Mouse (Mus musculus) olfactory bulb, adult 2 months (tissue): Measurements from ENCODE around the gene Ccdc158. TPM values are rescaled to one million over a fixed set of nuclear protein-coding genes. Genes with fewer than 3 reads are reported as not detected.

ENCODE experiments used
- H3K27ac ChIP-seq: fragments of 200-500 bp; 2 replicates; pipeline ENCODE4 v1.5.1; 2012; ENCODE audit warnings: low read depth, low read length; ENCODE audit not compliant: insufficient read depth
- H3K4me1 ChIP-seq: fragments of 200-500 bp; 2 replicates; pipeline ENCODE4 v1.6.1; 2012; ENCODE audit warnings: low read length; ENCODE audit not compliant: control insufficient read depth, insufficient read depth
- H3K4me3 ChIP-seq: fragments of 200-500 bp; 2 replicates; pipeline ENCODE4 v1.5.1; 2012; ENCODE audit warnings: mild to moderate bottlenecking, low read depth, low read length, moderate library complexity; ENCODE audit not compliant: insufficient read depth
- CTCF ChIP-seq: fragments of 200-500 bp; IDR thresholded peaks from 2 replicates; pipeline ENCODE4 v1.5.1; 2012; ENCODE audit warnings: low read depth, mild to moderate bottlenecking, low read length, moderate library complexity; ENCODE audit not compliant: insufficient read depth
- POLR2A ChIP-seq: fragments of 200-500 bp; IDR thresholded peaks from 2 replicates; pipeline ENCODE4 v1.6.1; 2012; ENCODE audit warnings: mild to moderate bottlenecking, low read depth, low read length, moderate library complexity; ENCODE audit not compliant: insufficient read depth
- WGBS: fragments of 180-500 bp; shearing (Covaris S2); methylation state at CpG from one replicate; pipeline ENCODE4 v1.1.7; 2018; 5-methylcytosine and 5-hydroxymethylcytosine counted together
- polyA plus RNA-seq: library from polyadenylated mRNA; stranded (reverse); fragments of >200 nt; gene quantifications from 2 replicates; pipeline ENCODE4 v1.2.4, GENCODE M21; 2012; ENCODE audit warnings: low replicate concordance; ENCODE audit not compliant: missing spikeins, insufficient read depth, insufficient read length

Gene Ccdc158
- polyA plus RNA-seq, 1 experiment = not detected

DNA sequence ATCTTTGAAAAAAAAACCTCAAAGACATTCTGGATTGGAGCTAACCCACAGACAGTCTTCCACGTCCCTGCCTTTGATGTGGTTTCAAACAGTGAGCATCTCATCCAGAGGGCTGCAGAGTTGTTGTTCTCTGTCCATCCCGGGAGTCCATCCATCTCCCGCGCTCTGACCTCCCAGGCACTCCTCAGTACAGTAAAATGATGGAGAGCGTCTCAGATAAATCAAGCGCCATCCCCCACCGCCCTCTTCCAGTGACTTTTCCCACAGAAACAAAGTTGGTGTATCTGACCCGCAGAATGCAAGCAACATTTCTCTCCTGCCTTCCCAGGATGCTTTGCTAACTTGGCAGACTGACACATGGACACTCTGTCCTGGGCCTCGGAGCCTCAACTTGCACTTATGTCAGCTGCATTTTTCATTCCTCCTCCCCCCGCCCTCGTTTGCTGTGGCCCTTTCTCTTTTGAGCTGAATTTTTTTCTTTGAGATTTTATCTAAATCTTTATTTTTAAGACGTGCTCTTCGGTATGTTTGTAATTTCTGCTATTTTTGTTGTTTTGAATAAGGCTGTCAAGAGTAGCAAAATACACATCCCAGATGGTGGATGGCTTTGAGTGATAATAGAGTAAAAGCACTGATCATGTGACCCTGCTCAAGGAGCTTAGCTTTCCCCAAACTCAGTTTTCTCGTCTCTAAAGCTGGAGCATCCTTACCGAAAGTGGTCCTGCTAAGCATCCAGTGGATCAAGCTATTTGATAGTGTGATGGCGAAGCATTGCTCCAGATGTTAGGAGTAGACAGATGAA lies 17.3 kb upstream of the Ccdc158 start:
- 84% methylated on average over 16 of the region's 16 CpGs for WGBS
- Histone ChIP-seq H3K27ac (no peak overlapping the region), H3K4me3 (no peak overlapping the region), H3K4me1 (no peaks in the 10 kb centered on the region)
- TF ChIP-seq CTCF = no peak
- TF ChIP-seq POLR2A = no peak

DNA sequence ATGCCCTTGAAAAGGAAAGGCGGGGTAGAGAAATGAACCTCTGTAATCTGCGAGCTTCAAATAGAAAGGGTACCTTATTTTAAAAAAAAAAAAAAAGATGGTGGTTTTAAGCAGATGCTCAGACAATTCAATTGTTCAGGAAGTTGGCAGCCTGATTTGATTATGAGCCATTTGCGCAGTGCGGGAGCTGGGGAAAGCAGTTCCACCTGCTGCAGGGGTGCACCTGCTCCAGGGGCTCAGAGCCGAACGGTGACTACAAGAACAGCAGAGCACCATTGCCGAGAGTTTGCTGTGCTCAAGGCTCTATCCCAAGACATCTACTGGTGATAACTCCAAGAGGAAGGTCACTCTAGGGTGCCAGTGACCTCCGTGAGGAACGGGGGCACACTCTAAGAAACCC lies 13.5 kb upstream of the Ccdc158 start:
- TF ChIP-seq POLR2A (no peak), CTCF (no peak)
- Histone ChIP-seq H3K4me3 (no peak overlapping the region), H3K4me1 (peaks cover under 1% of the 10 kb centered on the region), H3K27ac (no peak overlapping the region)
- WGBS = 81% methylated on average over 9 of the region's 9 CpGs

DNA sequence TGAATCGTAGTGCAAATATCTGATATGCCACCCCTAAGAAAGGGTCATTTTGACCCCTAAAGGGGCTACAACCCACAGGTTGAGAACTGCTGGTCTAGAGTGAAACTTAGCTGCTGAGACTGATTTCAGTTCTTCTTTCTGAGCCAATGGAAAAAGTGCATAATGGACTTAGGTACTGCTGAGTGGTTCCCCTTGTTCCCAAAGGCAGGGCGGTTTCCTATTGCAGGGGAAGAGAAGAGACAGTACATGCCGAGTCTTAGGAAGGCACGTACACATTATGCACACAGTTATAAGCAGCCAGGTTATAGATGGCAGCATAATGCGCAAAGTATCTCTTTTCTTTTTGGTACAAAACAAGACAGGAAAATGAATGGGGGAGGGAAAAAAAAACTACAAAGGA lies 13.1 kb upstream of the Ccdc158 start:
- 76% methylated on average over 5 of the region's 5 CpGs for WGBS
- H3K4me3 ChIP-seq = no peak overlapping the region
- no peak overlapping the region for H3K27ac ChIP-seq
- peaks cover 5% of the 10 kb centered on the region for H3K4me1 ChIP-seq
- TF ChIP-seq CTCF (no peak), POLR2A (no peak)

DNA sequence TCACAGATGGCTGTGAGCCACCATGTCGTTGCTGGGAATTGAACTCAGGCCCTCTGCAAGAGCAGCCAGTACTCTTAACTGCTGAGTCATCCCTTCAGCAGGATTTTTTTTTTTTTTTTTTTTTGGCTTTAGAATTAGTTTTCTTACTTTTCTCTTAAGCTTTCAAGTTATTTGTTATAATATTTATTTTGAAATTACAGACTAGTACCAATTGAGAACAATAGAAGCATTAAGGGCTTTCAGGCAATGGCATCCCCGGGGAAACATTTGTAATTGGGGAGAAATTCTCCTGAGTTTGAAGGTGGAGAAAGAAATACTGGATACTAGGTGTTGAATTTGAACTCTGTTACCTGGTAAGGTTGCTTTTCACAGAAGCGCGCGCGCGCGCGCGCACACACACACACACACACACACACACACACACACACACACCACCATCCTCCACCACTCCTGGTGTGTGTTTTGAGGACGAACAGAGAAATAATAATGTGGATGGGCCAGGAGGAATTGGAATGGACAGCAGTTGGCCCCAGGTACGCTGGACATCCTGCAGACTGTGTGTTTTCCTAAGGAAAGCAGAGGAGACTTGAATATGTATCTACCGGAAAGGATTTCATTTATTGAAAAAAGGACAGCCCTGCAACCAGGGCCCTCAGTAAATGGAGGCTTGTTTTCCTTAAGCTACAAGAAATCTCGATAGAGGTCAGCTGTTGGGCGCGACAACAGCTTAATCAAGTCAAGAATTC lies 9.8 kb upstream of the Ccdc158 start:
- 95% methylated on average over 16 of the region's 16 CpGs for WGBS
- TF ChIP-seq POLR2A (no peak), CTCF (no peak)
- peaks cover 5% of the 10 kb centered on the region for H3K4me1 ChIP-seq
- no peak overlapping the region for H3K4me3 ChIP-seq
- H3K27ac ChIP-seq = no peak overlapping the region

DNA sequence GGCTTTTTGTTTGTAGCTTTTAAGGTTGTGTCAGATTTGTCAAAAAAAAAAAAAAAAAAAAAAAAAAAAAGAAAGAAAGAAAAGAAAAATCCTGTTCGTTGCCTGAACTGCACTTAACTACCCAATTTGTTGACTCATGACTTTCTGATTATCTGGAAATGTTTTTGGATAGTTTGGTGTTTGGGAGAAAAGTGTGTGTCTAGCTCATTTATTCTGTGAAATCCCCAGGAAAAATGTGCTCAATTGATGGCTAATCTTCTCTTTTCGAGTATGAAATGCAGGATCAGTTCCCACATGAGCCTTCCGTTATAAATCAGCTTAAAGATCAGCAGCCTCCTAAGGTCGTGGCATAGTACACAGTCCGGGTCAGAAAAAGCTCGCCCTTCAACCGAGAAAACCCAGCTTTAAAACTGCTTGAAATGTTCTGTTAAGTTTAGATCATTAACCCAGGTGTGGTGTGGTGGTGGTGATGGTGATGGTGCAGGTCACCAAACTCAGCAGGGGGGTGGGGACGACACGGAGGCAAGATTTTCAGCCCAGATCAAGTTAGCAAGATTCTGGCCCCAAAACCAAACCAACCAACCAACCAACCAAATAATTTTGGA lies 8.9 kb upstream of the Ccdc158 start:
- 59% methylated on average over 9 of the region's 9 CpGs for WGBS
- H3K4me1 ChIP-seq = peaks cover 5% of the 10 kb centered on the region
- no peak overlapping the region for H3K27ac ChIP-seq
- no peak for TF ChIP-seq POLR2A
- no peak for TF ChIP-seq CTCF
- no peak overlapping the region for H3K4me3 ChIP-seq

DNA sequence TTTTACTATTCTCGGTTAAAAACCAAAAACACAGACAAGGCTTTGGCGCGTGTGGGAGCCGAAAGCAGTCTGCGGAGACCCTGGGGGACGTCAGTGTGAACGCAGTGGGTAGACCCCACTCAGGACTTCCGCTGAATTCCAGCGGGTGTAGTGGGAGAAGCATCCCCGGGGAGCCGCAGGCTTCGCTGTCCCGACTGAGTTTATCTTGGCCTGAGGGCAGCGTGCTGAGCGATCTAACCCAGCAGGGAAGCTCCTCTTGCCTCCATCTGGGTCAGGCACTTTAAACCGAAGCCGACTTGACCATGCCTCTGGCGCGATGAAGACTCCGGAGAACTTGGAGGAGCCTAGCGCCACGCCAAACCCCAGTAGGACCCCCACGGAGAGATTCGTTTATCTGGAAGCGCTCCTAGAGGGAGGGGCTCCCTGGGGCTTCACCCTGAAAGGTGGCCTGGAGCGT lies 8.3 kb upstream of the Ccdc158 start, which contains the start of gene Shroom3:
Shroom3 (plus strand) TSS at position 85 of the 457 bp plus-strand sequence.
- peaks cover 5% of the 10 kb centered on the region for H3K4me1 ChIP-seq
- TF ChIP-seq CTCF (no peak), POLR2A (no peak)
- H3K27ac ChIP-seq = no peak within 1 kb of the TSS
- peak within 1 kb of the TSS; percentile 37 for H3K4me3 ChIP-seq
- 1% methylated on average over 26 of the region's 26 CpGs for WGBS

DNA sequence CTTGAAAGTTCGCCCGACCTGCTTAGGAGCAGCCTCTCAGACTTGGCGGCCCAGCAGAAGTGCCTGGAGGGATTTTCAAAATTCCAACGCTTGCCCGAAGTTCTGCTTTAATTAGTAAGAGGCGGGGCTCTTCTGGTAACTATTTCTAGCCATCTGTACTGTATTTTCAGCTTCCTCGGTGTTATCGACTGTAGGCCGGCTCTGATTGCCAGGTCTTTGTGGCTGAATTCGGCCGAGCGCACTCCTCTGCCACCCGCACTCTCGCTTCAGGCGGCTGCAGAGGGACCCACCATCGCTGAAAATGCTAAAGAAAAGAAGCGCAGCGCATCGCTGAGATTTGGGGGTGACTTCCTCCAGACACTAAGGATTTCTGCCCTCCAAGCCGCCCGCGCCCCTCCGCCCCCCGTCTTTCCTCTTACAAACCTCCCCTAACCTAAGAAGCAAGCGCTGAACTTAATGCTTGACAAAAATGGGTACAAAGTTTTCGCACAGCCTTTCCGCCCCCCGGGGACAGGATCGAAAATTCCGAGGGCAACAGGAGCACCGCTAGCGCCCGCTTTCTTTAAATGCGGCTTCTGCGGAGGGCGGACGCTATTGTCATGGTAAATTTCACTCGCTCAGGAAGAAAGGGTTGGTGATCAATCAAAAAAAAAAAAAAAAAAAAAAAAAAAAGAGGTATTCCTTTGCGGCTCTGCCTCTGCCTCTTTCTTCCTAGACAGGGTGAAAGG lies 7.7 kb upstream of the Ccdc158 start:
- peaks cover 5% of the 10 kb centered on the region for H3K4me1 ChIP-seq
- TF ChIP-seq POLR2A = no peak
- H3K4me3 ChIP-seq = peak overlapping the region; percentile 37
- no peak overlapping the region for H3K27ac ChIP-seq
- WGBS = 9% methylated on average over 39 of the region's 39 CpGs

DNA sequence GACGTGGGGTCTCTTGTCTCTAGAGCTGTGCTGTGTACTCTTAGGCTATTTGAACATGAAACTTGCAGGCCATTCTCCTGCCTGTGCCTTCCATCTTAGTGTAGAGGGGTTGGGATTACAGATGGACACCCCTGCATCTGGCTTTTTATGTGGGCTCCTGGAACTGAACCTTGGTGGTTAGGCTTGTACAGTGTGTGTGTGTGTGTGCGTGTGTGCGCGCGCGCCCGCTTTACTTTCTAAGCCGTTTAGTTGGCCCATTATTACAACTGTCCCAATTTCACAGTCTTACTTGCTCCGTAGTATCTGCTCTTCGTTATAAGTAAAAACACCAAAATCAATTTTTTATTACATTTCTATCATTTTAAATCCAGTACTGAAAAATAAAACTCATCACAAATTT lies 6.8 kb upstream of the Ccdc158 start:
- H3K4me3 ChIP-seq = no peak overlapping the region
- peaks cover 5% of the 10 kb centered on the region for H3K4me1 ChIP-seq
- H3K27ac ChIP-seq = no peak overlapping the region
- 98% methylated on average over 10 of the region's 10 CpGs for WGBS
- TF ChIP-seq CTCF = no peak
- no peak for TF ChIP-seq POLR2A

DNA sequence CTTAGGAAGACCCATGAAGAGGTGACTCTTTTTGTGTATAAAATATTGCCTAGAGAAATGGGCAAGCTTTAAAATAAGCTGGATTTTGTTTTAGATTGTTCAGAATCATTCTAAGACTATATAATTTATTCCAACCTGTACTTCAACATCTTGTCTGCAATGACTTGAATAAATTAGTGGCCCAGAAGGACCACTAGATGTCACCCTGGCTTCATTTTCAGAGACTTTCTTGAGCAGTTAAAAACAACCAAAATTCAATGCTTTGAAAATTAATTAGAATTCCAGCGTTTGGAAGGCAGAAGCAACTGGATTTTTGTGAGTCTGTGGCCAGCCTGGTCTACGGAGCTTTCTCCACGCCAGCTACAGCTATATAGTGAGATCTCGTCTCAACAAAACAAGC lies 4.4 kb upstream of the Ccdc158 start:
- Histone ChIP-seq H3K4me1 (peaks cover 9% of the 10 kb centered on the region), H3K27ac (no peak overlapping the region), H3K4me3 (no peak overlapping the region)
- TF ChIP-seq POLR2A = no peak
- WGBS = 10% methylated on average over 4 of the region's 4 CpGs
